Comparison of ENCODE assay signal across 8 mouse cellular contexts in genomic region chr19:29805917-29806785, GRCm38 (mm10). TPM values are rescaled to one million over a fixed set of nuclear protein-coding genes. Genes with fewer than 3 reads are reported as not detected.
DNase-seq lines count a peak whose midpoint lies in the region; ATAC-seq and TF ChIP-seq lines count a peak whose summit lies in the region.

Gene 9930021J03Rik (minus strand): TSS chr19:29805989.

- H3K4me3 ChIP-seq in gastrocnemius, adult 2 months, result peak within 1 kb of the TSS; percentile 95
- H3K4me3 ChIP-seq in hindbrain, postnatal 0 days (ENCODE audit: low read length), result peak within 1 kb of the TSS; percentile 83
- H3K4me3 ChIP-seq in left cerebral cortex, adult 2 months, result peak within 1 kb of the TSS; percentile 85

- peaks cover 14% of the 10 kb centered on the region; the same call in 1 of the 2 replicates for H3K4me1 ChIP-seq in hindbrain, postnatal 0 days (ENCODE audit: insufficient read depth, low read length)

- WGBS in hindbrain, postnatal 0 days, result under 1% methylated on average over 49 of the region's 95 CpGs

- peak; percentile 91 for ATAC-seq in common myeloid progenitor, adult 5-6 weeks (replicated peaks; ENCODE audit: low read depth, poor library complexity, severe bottlenecking)
- ATAC-seq in hindbrain, postnatal 0 days, result peak; percentile 94
- peak; percentile 92 for ATAC-seq in megakaryocyte, adult 5-6 weeks (ENCODE audit: poor library complexity, severe bottlenecking)

- no peak for TF ChIP-seq CTCF in gastrocnemius, adult 2 months (IDR thresholded peaks at IDR 0.05)
- TF ChIP-seq CTCF in hindbrain, postnatal 0 days (IDR thresholded peaks at IDR 0.05; ENCODE audit: low read depth), result no peak
- no peak for TF ChIP-seq CTCF in left cerebral cortex, adult 2 months (IDR thresholded peaks at IDR 0.05)

- no peaks in the 10 kb centered on the region for H3K9me3 ChIP-seq in hindbrain, postnatal 0 days (ENCODE audit: low read length)

- intact Hi-C loops in gastrocnemius, adult 2 months (cut with DNase I), result no loop called here
- intact Hi-C loops in left cerebral cortex, adult 2 months (cut with DNase I), result loop anchor here (5.0 kb wide), 2 partner anchors 226 to 311 kb away; partner anchors contain the start of gene Uhrf2

- peaks cover 8% of the 10 kb centered on the region for H3K36me3 ChIP-seq in hindbrain, postnatal 0 days (ENCODE audit: insufficient read depth, low read length)

- H3K4me2 ChIP-seq in hindbrain, postnatal 0 days (ENCODE audit: low read depth, low read length), result peak within 1 kb of the TSS; percentile 91

- no peaks in the 10 kb centered on the region for H3K27me3 ChIP-seq in hindbrain, postnatal 0 days (ENCODE audit: insufficient read depth, low read length)

- H3K27ac ChIP-seq in gastrocnemius, adult 2 months, result peak within 1 kb of the TSS; percentile 95
- peak within 1 kb of the TSS; percentile 97 for H3K27ac ChIP-seq in hindbrain, postnatal 0 days
- peak within 1 kb of the TSS; percentile 92 for H3K27ac ChIP-seq in left cerebral cortex, adult 2 months

- DNase-seq in ZHBTc4 (ENCODE audit: low read depth, low spot score), result peak; percentile 99
- DNase-seq in gastrocnemius, adult 2 months, result peak; percentile 99
- DNase-seq in hindbrain, postnatal 0 days (ENCODE audit: low spot score), result peak; percentile 100
- DNase-seq in left cerebral cortex, adult 2 months (ENCODE audit: extremely low spot score in 1 of 2, low spot score in 2 of 2), result peak; percentile 98 to 99
- DNase-seq in right cerebral cortex, adult 2 months (ENCODE audit: low spot score in 2 of 2), result peak; percentile 98 to 99
- peak; percentile 99 for DNase-seq in urinary bladder, postnatal 14 days (ENCODE audit: low spot score)

- peak within 1 kb of the TSS; percentile 88 for H3K9ac ChIP-seq in hindbrain, postnatal 0 days (replicated peaks; ENCODE audit: low read length)

RNA-seq across cellular contexts. Expression of gene 9930021J03Rik, which starts in this region (rescaled TPM):
- 13.4 and 22.4 TPM in 2 replicates for total RNA-seq in common myeloid progenitor, adult 5-6 weeks (2017)
- 10 to 100 TPM; 11.8 to 14.4 TPM for total RNA-seq in gastrocnemius, adult 2 months (2021)
- total RNA-seq in hindbrain, postnatal 0 days (2014; rRNA removed), result 23.8 and 24.1 TPM in 2 replicates
- 5.2 and 5.4 TPM in 2 replicates for polyA plus RNA-seq in hindbrain, postnatal 0 days (2015; fragmentation: Nextera tagmentation; extraction: Ambion mirVana)
- 10 to 100 TPM; 38.3 to 41.1 TPM for total RNA-seq in left cerebral cortex, adult 2 months (2021)
- 26.1 and 29.3 TPM in 2 replicates for total RNA-seq in megakaryocyte, adult 5-6 weeks (2015)
- 11.0 and 12.6 TPM in 2 replicates for total RNA-seq in megakaryocyte, adult 5-6 weeks (2017)

Comparison
In these comparisons a context has a peak if more than half of its experiments do, and no peak if none do; other contexts are left out.
1. Peak in every context shown above with its lines: DNase-seq, ATAC-seq, H3K4me3 ChIP-seq and H3K27ac ChIP-seq.